Mouse (Mus musculus) ovary, adult 10 weeks (tissue): ENCODE data around the gene Asb12. TPM values are rescaled to one million over a fixed set of nuclear protein-coding genes. Genes with fewer than 3 reads are reported as not detected.

ENCODE experiments used
- polyA plus RNA-seq: library from polyadenylated mRNA; stranded (reverse); fragments of 350-450 nt; fragmentation: Illumina TruSeq; extraction: RNeasy Lipid Tissue Mini Kit (QIAGEN cat#74804); gene quantifications from one replicate; pipeline ENCODE4 v1.2.3, GENCODE M21; 2014

Gene Asb12
- not detected for polyA plus RNA-seq

DNA sequence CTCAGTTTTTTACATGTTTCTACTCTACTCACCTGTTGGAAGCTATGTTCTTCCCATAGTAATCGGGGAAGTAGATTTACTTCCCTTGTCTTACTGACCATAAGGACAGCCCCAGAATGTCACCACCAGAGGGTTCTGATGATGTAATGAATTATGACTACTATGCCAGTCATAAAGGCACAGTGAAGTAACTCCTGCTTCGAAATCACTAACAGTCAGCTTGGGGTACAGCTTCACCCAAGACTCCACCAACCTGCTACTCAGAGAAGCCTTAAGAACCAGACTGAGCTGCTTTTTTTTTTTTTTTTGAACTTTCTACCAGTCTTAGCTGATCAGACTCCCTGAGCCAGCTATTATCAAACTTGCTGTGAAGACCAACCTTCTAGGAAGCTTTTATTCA, at the start of gene Asb12, which contains the start of gene Pfn5:
Gene Asb12 (minus strand): TSS at position 101 of the 400 bp plus-strand sequence.
Gene Pfn5 (plus strand): TSS at position 218 of the 400 bp plus-strand sequence.

GRCm38 (mm10) chrX:95444776-95445111, 113.0 kb downstream of the Asb12 start, which contains the start of gene Amer1:
Gene Amer1, minus strand, starts transcription at chrX:95444872.

Other genes starting within 250 kb of the Asb12 start
- 18.6 TPM for gene Amer1, start 113.1 kb downstream of the Asb12 start, polyA plus RNA-seq
- gene Pfn5, start 117 bp upstream of the Asb12 start, polyA plus RNA-seq = not detected
- gene Zc4h2, start 100.5 kb upstream of the Asb12 start, polyA plus RNA-seq = 40.9 TPM
- 11.4 TPM for gene Zc3h12b, start 153.7 kb upstream of the Asb12 start, polyA plus RNA-seq